Mouse (Mus musculus) cerebellum, adult 11-12 months (tissue): ENCODE data around the gene Fabp3.

Experiments
- DNase-seq: peaks from one replicate; pipeline ENCODE4 v3.0.0; 2022

The Fabp3 gene

GRCm38 (mm10) chr4:130335867-130336266 lies 27.5 kb downstream of the Fabp3 start:
- DNase-seq: no peak

- DNase-seq: peak; percentile 46
These were observed 33.3 kb downstream of the Fabp3 start for GRCm38 (mm10) chr4:130341691-130342090.

- no peak for DNase-seq
These were observed 41.3 kb downstream of the Fabp3 start for GRCm38 (mm10) chr4:130349666-130350065.

GRCm38 (mm10) chr4:130350690-130351422 lies 42.5 kb downstream of the Fabp3 start:
- DNase-seq: no peak

GRCm38 (mm10) chr4:130352588-130352987 lies 44.2 kb downstream of the Fabp3 start:
- DNase-seq: no peak

- no peak for DNase-seq
These were observed 49.6 kb downstream of the Fabp3 start for GRCm38 (mm10) chr4:130357946-130358345.

GRCm38 (mm10) chr4:130359486-130360237 lies 51.3 kb downstream of the Fabp3 start, which contains the start of the genes Zcchc17 and Snrnp40:
Gene Zcchc17, minus strand, starts transcription at chr4:130359943.
Gene Snrnp40, plus strand, starts transcription at chr4:130360132.
- peak; percentile 99 for DNase-seq

- DNase-seq: no peak
These were observed 51.8 kb downstream of the Fabp3 start for GRCm38 (mm10) chr4:130360238-130360590.
